Mouse (Mus musculus) MEL (cell line): ENCODE measurements around the gene Zcchc14. TPM values are rescaled to one million over a fixed set of nuclear protein-coding genes. Genes with fewer than 3 reads are reported as not detected.

Source experiments
- DNase-seq: peaks from one replicate; pipeline ENCODE4 v3.0.0; 2011; ENCODE audit warnings: low read depth, low spot score
- H3K27ac ChIP-seq: 2 replicates; pipeline ENCODE4 v1.5.1; 2012; ENCODE audit warnings: low read depth, mild to moderate bottlenecking, control low read depth, low read length, moderate library complexity; ENCODE audit not compliant: control insufficient read depth
- H3K27me3 ChIP-seq, 2 experiments: fragments of 150-350 bp in 1 of 2; sonication (generic) in 1 of 2; 2 replicates each; pipeline ENCODE4 v1.6.1; 2012; ENCODE audit warnings: low read length in 2 of 2, mild to moderate bottlenecking in 2 of 2, improper control_type of control experiment in 1 of 2, moderate library complexity in 1 of 2; ENCODE audit not compliant: insufficient read depth in 2 of 2, control insufficient read depth in 1 of 2
- H3K36me3 ChIP-seq, 2 experiments: 2 replicates each; pipeline ENCODE4 v1.6.1; 2012 to 2014; ENCODE audit warnings: low read length in 2 of 2, improper control_type of control experiment in 1 of 2, inconsistent platforms in 1 of 2, mild to moderate bottlenecking in 1 of 2; ENCODE audit not compliant: insufficient read depth in 2 of 2, control insufficient read depth in 1 of 2
- H3K4me1 ChIP-seq, 2 experiments: fragments of 150-350 bp in 1 of 2; sonication (generic) in 1 of 2; 2 replicates each; pipeline ENCODE4 v1.6.1; 2012; ENCODE audit warnings: low read length in 2 of 2, improper control_type of control experiment in 1 of 2, mild to moderate bottlenecking in 1 of 2; ENCODE audit not compliant: insufficient read depth in 2 of 2, control insufficient read depth in 1 of 2
- H3K4me3 ChIP-seq, 2 experiments: fragments of 150-350 bp in 1 of 2; sonication (generic) in 1 of 2; 2 replicates each; pipeline ENCODE4 v1.5.1; 2012; ENCODE audit warnings: low read depth in 2 of 2, low read length in 2 of 2, mild to moderate bottlenecking in 2 of 2, moderate library complexity in 2 of 2, control low read depth in 1 of 2, improper control_type of control experiment in 1 of 2; ENCODE audit not compliant: control insufficient read depth in 1 of 2, insufficient read depth in 1 of 2
- H3K79me2 ChIP-seq: 2 replicates; pipeline ENCODE4 v1.6.1; 2012; ENCODE audit warnings: mild to moderate bottlenecking, low read length, moderate library complexity; ENCODE audit not compliant: control insufficient read depth, poor library complexity, insufficient read depth
- H3K9ac ChIP-seq: 2 replicates; pipeline ENCODE4 v1.6.1; 2012; ENCODE audit warnings: low read depth, mild to moderate bottlenecking, control low read depth, low read length, moderate library complexity; ENCODE audit not compliant: control insufficient read depth, poor library complexity, severe bottlenecking
- H3K9me3 ChIP-seq: fragments of 150-350 bp; sonication (generic); replicated peaks from 2 replicates; pipeline ENCODE4 v1.6.1; 2012; ENCODE audit warnings: mild to moderate bottlenecking, low read length, improper control_type of control experiment, moderate library complexity; ENCODE audit not compliant: insufficient read depth
- ELF1 ChIP-seq: IDR thresholded peaks from 2 replicates; pipeline ENCODE4 v1.6.1; 2014; ENCODE audit warnings: low read depth, mild to moderate bottlenecking, inconsistent platforms, low read length, improper control_type of control experiment, moderate library complexity
- EP300 ChIP-seq, 2 experiments: IDR thresholded peaks; 2 replicates each; pipeline ENCODE4 v1.6.1; 2011; ENCODE audit warnings: improper control_type of control experiment in 2 of 2, low read length in 2 of 2, low read depth in 1 of 2, mild to moderate bottlenecking in 1 of 2
- HCFC1 ChIP-seq: IDR thresholded peaks from 2 replicates; pipeline ENCODE4 v1.6.1; 2012; ENCODE audit warnings: low read depth, mild to moderate bottlenecking, inconsistent platforms, low read length, improper control_type of control experiment, moderate library complexity
- MEF2A ChIP-seq: IDR thresholded peaks from 2 replicates; pipeline ENCODE4 v1.6.1; 2014; ENCODE audit warnings: low read depth, mild to moderate bottlenecking, inconsistent platforms, low read length, improper control_type of control experiment; ENCODE audit not compliant: poor library complexity, insufficient replicate concordance, severe bottlenecking; ENCODE audit errors: extremely low read depth
- NELFE ChIP-seq: IDR thresholded peaks from 2 replicates; pipeline ENCODE4 v1.6.1; 2011; ENCODE audit warnings: low read depth, low read length, improper control_type of control experiment
- POLR2AphosphoS2 ChIP-seq: IDR thresholded peaks from 2 replicates; pipeline ENCODE4 v1.6.1; 2011; ENCODE audit warnings: low read length, improper control_type of control experiment
- RCOR1 ChIP-seq: IDR thresholded peaks from 2 replicates; pipeline ENCODE4 v1.6.1; 2012; ENCODE audit warnings: low read depth, mild to moderate bottlenecking, inconsistent platforms, low read length, improper control_type of control experiment
- SIN3A ChIP-seq: IDR thresholded peaks from 2 replicates; pipeline ENCODE4 v1.6.1; 2012; ENCODE audit warnings: low read length, improper control_type of control experiment, inconsistent platforms
- TCF12 ChIP-seq: IDR thresholded peaks from 2 replicates; pipeline ENCODE4 v1.6.1; 2014; ENCODE audit warnings: low read depth, mild to moderate bottlenecking, inconsistent platforms, low read length, improper control_type of control experiment, moderate library complexity
- UBTF ChIP-seq: IDR thresholded peaks from 2 replicates; pipeline ENCODE4 v1.6.1; 2012; ENCODE audit warnings: low read depth, mild to moderate bottlenecking, inconsistent platforms, low read length, improper control_type of control experiment, moderate library complexity, borderline replicate concordance; ENCODE audit not compliant: insufficient read depth
- ZNF384 ChIP-seq: IDR thresholded peaks from 2 replicates; pipeline ENCODE4 v1.6.1; 2012; ENCODE audit warnings: low read depth, mild to moderate bottlenecking, inconsistent platforms, low read length, improper control_type of control experiment
- polyA plus RNA-seq, 2 experiments: library from polyadenylated mRNA; stranded (reverse) in 1 of 2; unstranded in 1 of 2; fragments of >175 nt in 1 of 2; fragments of >200 nt in 1 of 2; gene quantifications; 2 replicates each; pipeline versions ENCODE4 v1.2.1 to v1.2.4; 2012; ENCODE audit warnings: low replicate concordance in 2 of 2, low read depth in 1 of 2; ENCODE audit not compliant: insufficient read length in 2 of 2, insufficient read depth in 1 of 2, missing spikeins in 1 of 2
- total RNA-seq: library from RNA; depleted of rRNA; stranded (reverse); fragments of 300-350 nt; gene quantifications from 2 replicates; pipeline ENCODE4 v1.2.3, GENCODE M21; 2012

Zcchc14 gene
- total and polyA plus RNA-seq, 3 experiments, result 0.04 to 0.11 TPM; not detected in 1

DNA sequence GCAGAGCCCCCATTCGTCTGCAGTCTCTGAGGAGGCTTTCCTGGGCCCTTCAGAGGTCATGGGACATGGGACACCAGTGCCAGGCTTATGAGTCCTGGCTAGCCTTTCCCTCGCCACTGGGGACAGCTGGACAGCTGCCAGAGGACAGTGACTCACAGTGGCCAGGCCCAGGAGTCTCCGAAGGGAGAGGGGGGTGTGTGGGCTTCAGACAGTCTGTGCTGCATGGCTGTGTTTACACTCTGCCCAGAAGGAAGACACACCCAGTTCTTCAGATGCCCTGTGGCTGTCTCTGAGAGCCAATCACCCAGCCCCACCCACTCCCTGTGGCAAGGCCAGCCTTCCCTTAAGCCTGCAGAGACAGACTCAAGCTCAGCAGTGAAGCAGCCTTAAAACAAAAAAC, 79.4 kb downstream of the Zcchc14 start:
- Histone ChIP-seq H3K79me2 (peaks cover 58% of the 10 kb centered on the region), H3K27me3 (no peaks in the 10 kb centered on the region), H3K4me3 (no peak overlapping the region), H3K27ac (no peak overlapping the region), H3K4me1 (peaks cover 0 to 7% of the 10 kb centered on the region in 2 experiments; a peak in 2 of 4 replicates), H3K36me3 (peaks cover 0 to 3% of the 10 kb centered on the region in 2 experiments; a peak in 1 of 4 replicates), H3K9me3 (no peaks in the 10 kb centered on the region), H3K9ac (no peak overlapping the region)
- TF ChIP-seq EP300 (IDR thresholded peaks at IDR 0.05; ENCODE audit: low read depth in 1 of 2, low read length in 2 of 2), result no peak
- no peak for TF ChIP-seq MEF2A
- peak; percentile 41; the same call in 1 of the 2 replicates for TF ChIP-seq SIN3A
- no peak for TF ChIP-seq HCFC1
- no peak for TF ChIP-seq ZNF384
- no peak for TF ChIP-seq POLR2AphosphoS2
- DNase-seq, result peak; percentile 38

DNA sequence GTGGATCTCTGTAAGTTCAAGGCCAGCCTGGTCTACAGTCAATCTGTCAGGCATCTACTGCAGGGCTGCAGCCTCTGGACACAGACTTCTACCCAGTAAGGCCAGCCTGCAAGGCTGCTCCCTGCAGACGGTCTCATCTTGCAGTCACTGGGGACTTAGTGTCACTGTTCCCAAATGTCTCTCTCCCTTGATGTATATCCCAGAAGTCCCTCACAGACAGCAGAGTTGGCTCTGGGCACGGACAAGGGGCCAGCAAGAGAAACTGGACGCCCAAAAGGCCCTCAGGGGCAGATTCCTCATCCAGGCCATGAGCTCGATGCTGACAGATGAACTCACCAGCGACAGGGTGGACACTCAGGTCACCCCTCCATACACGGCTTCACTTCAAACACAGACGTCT, 80.6 kb downstream of the Zcchc14 start:
- Histone ChIP-seq H3K4me3 (no peak overlapping the region), H3K36me3 (peaks cover 0 to 3% of the 10 kb centered on the region in 2 experiments; a peak in 1 of 4 replicates), H3K9ac (no peak overlapping the region), H3K79me2 (peaks cover 49% of the 10 kb centered on the region)
- TF ChIP-seq RCOR1, result no peak
- no peak for TF ChIP-seq MEF2A
- TF ChIP-seq ZNF384, result no peak
- TF ChIP-seq ELF1, result no peak
- TF ChIP-seq HCFC1, result no peak
- no peak for TF ChIP-seq SIN3A
- TF ChIP-seq UBTF, result no peak
- TF ChIP-seq, all 39 proteins: peak for 0
- no peak overlapping the region for H3K27ac ChIP-seq
- no peak for DNase-seq
- peaks cover 0 to 5% of the 10 kb centered on the region in 2 experiments; a peak in 2 of 4 replicates for H3K4me1 ChIP-seq
- no peaks in the 10 kb centered on the region for H3K27me3 ChIP-seq
- no peaks in the 10 kb centered on the region for H3K9me3 ChIP-seq

DNA sequence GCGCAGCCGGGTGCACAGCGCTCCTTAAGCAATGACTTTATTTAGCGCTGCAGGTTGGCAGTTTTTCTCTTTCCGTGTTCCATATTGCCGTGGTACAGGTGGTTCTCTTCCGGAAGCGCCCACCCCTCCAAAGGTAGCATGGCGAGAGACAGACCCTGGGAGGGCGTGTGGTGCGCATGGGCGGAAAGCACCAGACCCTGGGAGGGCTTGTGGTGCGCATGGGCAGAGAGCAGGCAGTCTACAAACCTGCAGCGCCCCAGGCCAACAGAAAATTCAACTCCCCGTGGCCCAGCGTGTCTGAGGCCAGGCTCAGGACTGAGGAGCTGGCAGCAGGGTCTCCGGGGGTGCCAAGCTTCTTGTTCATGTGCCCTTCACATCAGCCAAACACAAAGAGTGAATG, 81.9 kb downstream of the Zcchc14 start:
- Histone ChIP-seq H3K27me3 (no peaks in the 10 kb centered on the region), H3K9me3 (no peaks in the 10 kb centered on the region), H3K27ac (no peak overlapping the region), H3K36me3 (no peaks in the 10 kb centered on the region)
- TF ChIP-seq TCF12 (no peak), NELFE (no peak)
- TF ChIP-seq, all 39 proteins: peak for 0
- H3K79me2 ChIP-seq, result peaks cover 36% of the 10 kb centered on the region
- no peak for DNase-seq
- H3K4me3 ChIP-seq, result no peak overlapping the region
- H3K9ac ChIP-seq, result no peak overlapping the region
- H3K4me1 ChIP-seq, result no peaks in the 10 kb centered on the region; a peak in 1 of 4 replicates
